Mouse (Mus musculus) midbrain, embryonic 15.5 days (tissue): ENCODE measurements at regions not wholly inside any gene's neighbourhood (a gene's known extent, or its start where the extent isn't known, plus 50 kb on each side); places are given as distances from the start of the nearest gene placed in this dataset.
A peak's percentile ranks its signal among the peaks of the same experiment; 100 is the strongest.

Experiments
- ATAC-seq: fragments of 200-750 bp; cut with Nextera tagmentation; replicated peaks from 2 replicates; pipeline ENCODE4 v1.8.0; 2017; ENCODE audit warnings: moderate TSS enrichment
- H3K27ac ChIP-seq: fragments of 300-500 bp; sonication (generic); 2 replicates; pipeline ENCODE4 v1.5.1; 2015; ENCODE audit warnings: mild to moderate bottlenecking, inconsistent platforms
- H3K27me3 ChIP-seq: fragments of 300-500 bp; sonication (generic); replicated peaks from 2 replicates; pipeline ENCODE4 v1.6.1; 2015; ENCODE audit warnings: inconsistent platforms
- H3K36me3 ChIP-seq: fragments of 300-500 bp; sonication (generic); replicated peaks from 2 replicates; pipeline ENCODE4 v1.6.1; 2015; ENCODE audit warnings: inconsistent platforms
- H3K4me1 ChIP-seq: fragments of 300-500 bp; sonication (generic); 2 replicates; pipeline ENCODE4 v1.6.1; 2015; ENCODE audit warnings: inconsistent platforms
- H3K4me2 ChIP-seq: fragments of 300-500 bp; sonication (generic); 2 replicates; pipeline ENCODE4 v1.6.1; 2015; ENCODE audit warnings: inconsistent platforms, mild to moderate bottlenecking, moderate library complexity
- H3K4me3 ChIP-seq: fragments of 300-500 bp; sonication (generic); 2 replicates; pipeline ENCODE4 v1.5.1; 2015; ENCODE audit warnings: mild to moderate bottlenecking, inconsistent platforms
- H3K9ac ChIP-seq: fragments of 300-500 bp; sonication (generic); 2 replicates; pipeline ENCODE4 v1.6.1; 2015; ENCODE audit warnings: mild to moderate bottlenecking, inconsistent platforms
- H3K9me3 ChIP-seq: fragments of 300-500 bp; sonication (generic); 2 replicates; pipeline ENCODE4 v1.6.1; 2016; ENCODE audit warnings: inconsistent platforms
- WGBS: fragments of 180-500 bp; shearing (Covaris S2); methylation state at CpG from one replicate; pipeline ENCODE4 v1.1.7; 2015; ENCODE audit warnings: mixed read lengths; 5-methylcytosine and 5-hydroxymethylcytosine counted together

DNA sequence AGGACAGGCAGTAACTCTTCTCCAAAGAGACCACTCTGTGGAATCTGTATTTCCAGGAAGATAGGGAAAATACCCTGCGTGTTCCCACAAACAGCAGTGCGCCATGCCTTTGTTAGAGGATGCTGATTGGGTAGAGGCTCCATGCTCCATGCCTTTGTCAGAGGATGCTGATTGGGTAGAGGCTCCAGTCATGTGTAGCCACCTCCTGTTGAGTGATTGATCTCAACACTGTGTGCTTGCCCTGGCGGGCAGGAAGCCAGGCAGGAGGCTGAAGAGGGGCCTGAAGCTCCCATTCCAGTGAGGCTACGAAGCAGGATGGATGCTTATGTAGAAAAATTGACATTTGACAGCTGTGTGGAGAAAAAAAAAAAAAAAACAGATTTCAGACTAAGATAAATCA, 131.9 kb upstream of the Prr30 start:
- Histone ChIP-seq H3K4me3 (no peak overlapping the region), H3K27me3 (no peaks in the 10 kb centered on the region), H3K4me2 (no peak overlapping the region), H3K27ac (no peak overlapping the region), H3K9ac (no peak overlapping the region), H3K4me1 (no peaks in the 10 kb centered on the region), H3K36me3 (no peaks in the 10 kb centered on the region), H3K9me3 (no peaks in the 10 kb centered on the region)
- WGBS = 43% methylated on average over 4 of the region's 4 CpGs
- ATAC-seq = 0 out of 2 replicates have a peak, but pooled peaks have one; percentile 54

GRCm38 (mm10) chr14:101327421-101327820, 127.3 kb upstream of the Prr30 start:
- H3K4me1 ChIP-seq = peaks cover 4% of the 10 kb centered on the region; the same call in 1 of the 2 replicates
- no peaks in the 10 kb centered on the region for H3K27me3 ChIP-seq
- H3K4me3 ChIP-seq = no peak overlapping the region
- H3K4me2 ChIP-seq = no peak overlapping the region
- no peaks in the 10 kb centered on the region for H3K9me3 ChIP-seq
- no peak overlapping the region for H3K9ac ChIP-seq
- H3K27ac ChIP-seq = no peak overlapping the region
- ATAC-seq = peak; percentile 82
- WGBS = 46% methylated on average over 6 of the region's 6 CpGs
- no peaks in the 10 kb centered on the region for H3K36me3 ChIP-seq

DNA sequence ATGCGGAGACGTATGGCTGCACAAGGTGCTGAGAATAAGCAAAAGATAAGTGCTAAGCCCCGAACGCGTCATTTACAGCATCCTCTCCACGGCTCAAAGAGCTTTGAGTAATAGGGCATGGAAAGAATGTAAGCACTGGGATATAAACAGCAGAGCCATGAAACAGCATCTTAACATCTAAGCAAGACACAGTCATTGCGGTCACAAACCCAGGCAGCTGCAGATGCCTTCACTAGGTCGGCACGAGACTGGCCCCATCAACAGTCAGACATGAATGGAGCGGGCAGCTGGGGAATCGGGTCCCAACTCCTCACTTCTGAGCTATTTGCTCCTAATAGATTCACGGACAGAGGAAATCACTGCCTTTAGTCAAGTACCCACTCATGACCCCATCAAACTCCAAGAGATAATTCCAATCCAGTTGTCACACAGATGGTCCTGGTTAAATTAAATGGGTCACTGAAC, 126.4 kb upstream of the Prr30 start:
- Histone ChIP-seq H3K4me1 (peaks cover 4% of the 10 kb centered on the region; the same call in 1 of the 2 replicates), H3K9me3 (no peaks in the 10 kb centered on the region), H3K4me2 (no peak overlapping the region), H3K9ac (no peak overlapping the region), H3K27me3 (no peaks in the 10 kb centered on the region), H3K27ac (no peak overlapping the region), H3K4me3 (no peak overlapping the region), H3K36me3 (no peaks in the 10 kb centered on the region)
- 55% methylated on average over 12 of the region's 12 CpGs for WGBS
- 0 out of 2 replicates have a peak, but pooled peaks have one; percentile 49 for ATAC-seq

- no peaks in the 10 kb centered on the region for H3K27me3 ChIP-seq
- H3K4me2 ChIP-seq = no peak overlapping the region
- no peaks in the 10 kb centered on the region for H3K9me3 ChIP-seq
- no peak for ATAC-seq
- no peak overlapping the region for H3K27ac ChIP-seq
- H3K36me3 ChIP-seq = no peaks in the 10 kb centered on the region
- no peak overlapping the region for H3K4me3 ChIP-seq
- WGBS = 96% methylated on average over 6 of the region's 6 CpGs
- H3K9ac ChIP-seq = no peak overlapping the region
- H3K4me1 ChIP-seq = peaks cover 4% of the 10 kb centered on the region; the same call in 1 of the 2 replicates
Observed at GRCm38 (mm10) chr14:101323361-101323760, 123.2 kb upstream of the Prr30 start.

DNA sequence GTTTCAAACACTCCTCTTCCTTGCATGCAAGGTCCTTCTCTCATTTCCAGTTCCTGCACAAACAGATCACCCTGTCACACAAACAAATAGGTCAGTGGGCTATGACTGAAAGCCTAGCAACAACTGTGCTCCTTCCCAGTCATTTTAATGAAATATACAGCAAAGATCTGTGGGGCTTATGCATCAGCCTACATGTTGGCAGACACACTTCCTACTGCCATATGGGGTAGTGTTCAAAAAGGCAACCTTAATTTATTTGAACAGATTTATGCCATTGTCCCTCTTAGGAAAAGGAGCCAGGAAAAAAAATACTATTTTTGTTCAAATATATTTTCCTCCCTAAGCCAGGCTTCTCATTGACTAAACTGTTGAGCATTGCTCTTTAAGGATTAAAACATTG, 107.8 kb upstream of the Prr30 start:
- ATAC-seq = no peak
- Histone ChIP-seq H3K4me3 (no peak overlapping the region), H3K9me3 (no peaks in the 10 kb centered on the region), H3K36me3 (no peaks in the 10 kb centered on the region), H3K27me3 (no peaks in the 10 kb centered on the region), H3K4me2 (no peak overlapping the region), H3K27ac (no peak overlapping the region), H3K4me1 (no peaks in the 10 kb centered on the region), H3K9ac (no peak overlapping the region)

GRCm38 (mm10) chr14:101304487-101305032, 104.4 kb upstream of the Prr30 start:
- Histone ChIP-seq H3K27ac (no peak overlapping the region), H3K4me2 (no peak overlapping the region), H3K36me3 (no peaks in the 10 kb centered on the region), H3K4me3 (no peak overlapping the region), H3K9ac (no peak overlapping the region), H3K4me1 (no peaks in the 10 kb centered on the region), H3K9me3 (no peaks in the 10 kb centered on the region), H3K27me3 (no peaks in the 10 kb centered on the region)
- ATAC-seq = no peak
- 65% methylated on average over 4 of the region's 4 CpGs for WGBS

DNA sequence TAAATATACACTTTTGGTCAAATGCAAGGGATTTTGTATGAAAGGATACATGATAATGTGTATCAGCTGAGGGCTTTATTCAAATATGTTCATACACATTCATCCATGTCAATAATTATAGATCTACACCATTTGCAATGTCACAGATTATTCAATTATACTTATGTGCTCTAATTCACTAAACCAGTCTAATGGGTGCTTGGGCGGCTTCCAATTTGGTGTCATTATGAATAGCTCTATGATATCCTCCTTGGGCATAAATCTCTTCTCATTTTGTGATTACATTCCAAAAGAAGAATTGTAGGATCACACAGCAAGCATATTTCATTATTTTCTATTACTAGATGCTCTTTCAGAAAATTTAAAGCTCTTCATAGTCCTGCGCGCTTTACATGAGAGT, 97.7 kb upstream of the Prr30 start:
- Histone ChIP-seq H3K9me3 (no peaks in the 10 kb centered on the region), H3K27ac (no peak overlapping the region), H3K4me3 (no peak overlapping the region), H3K4me1 (no peaks in the 10 kb centered on the region), H3K36me3 (no peaks in the 10 kb centered on the region), H3K9ac (no peak overlapping the region), H3K4me2 (no peak overlapping the region), H3K27me3 (no peaks in the 10 kb centered on the region)
- WGBS = 88% methylated on average over 3 of the region's 3 CpGs
- no peak for ATAC-seq

- Histone ChIP-seq H3K27ac (no peak overlapping the region), H3K27me3 (no peaks in the 10 kb centered on the region), H3K9me3 (no peaks in the 10 kb centered on the region), H3K9ac (no peak overlapping the region), H3K4me1 (no peaks in the 10 kb centered on the region), H3K36me3 (no peaks in the 10 kb centered on the region), H3K4me3 (no peak overlapping the region), H3K4me2 (no peak overlapping the region)
- WGBS = 37% methylated on average over 7 of the region's 7 CpGs
- no peak for ATAC-seq
Observed at GRCm38 (mm10) chr14:101294693-101295092, 94.6 kb upstream of the Prr30 start.

- no peak overlapping the region for H3K4me3 ChIP-seq
- ATAC-seq = no peak
- H3K4me1 ChIP-seq = no peaks in the 10 kb centered on the region
- no peaks in the 10 kb centered on the region for H3K27me3 ChIP-seq
- 87% methylated on average over 4 of the region's 4 CpGs for WGBS
- no peak overlapping the region for H3K4me2 ChIP-seq
- no peaks in the 10 kb centered on the region for H3K36me3 ChIP-seq
- H3K27ac ChIP-seq = no peak overlapping the region
- no peak overlapping the region for H3K9ac ChIP-seq
- H3K9me3 ChIP-seq = no peaks in the 10 kb centered on the region
Observed at GRCm38 (mm10) chr14:101287755-101288154, 87.6 kb upstream of the Prr30 start.

GRCm38 (mm10) chr14:101269048-101269789, 69.1 kb upstream of the Prr30 start:
- H3K27ac ChIP-seq = no peak overlapping the region
- peak; percentile 73; the same call in 1 of the 2 replicates for ATAC-seq
- WGBS = 54% methylated on average over 4 of the region's 4 CpGs
- no peak overlapping the region for H3K9ac ChIP-seq
- H3K27me3 ChIP-seq = no peaks in the 10 kb centered on the region
- H3K36me3 ChIP-seq = no peaks in the 10 kb centered on the region
- H3K9me3 ChIP-seq = no peaks in the 10 kb centered on the region
- no peak overlapping the region for H3K4me3 ChIP-seq
- no peak overlapping the region for H3K4me2 ChIP-seq
- no peaks in the 10 kb centered on the region for H3K4me1 ChIP-seq

DNA sequence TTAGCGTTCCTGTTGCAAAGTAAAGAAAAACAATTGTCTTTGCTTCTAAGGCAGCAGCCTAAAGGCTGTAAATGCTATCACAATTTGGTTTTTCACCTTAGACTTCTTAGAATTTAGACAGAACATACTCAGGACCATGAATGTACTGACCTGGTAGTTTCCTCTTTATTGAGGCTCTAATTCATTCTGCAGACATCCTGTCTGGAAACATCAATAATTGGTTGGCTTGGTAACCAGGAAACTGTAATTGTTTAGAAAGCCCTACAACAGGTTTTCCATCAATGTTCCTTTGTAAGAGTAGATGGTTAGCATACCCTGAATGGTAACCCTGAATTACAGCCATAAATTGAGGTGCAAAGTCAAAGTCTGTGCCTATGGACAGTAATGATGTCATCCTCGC, 67.4 kb upstream of the Prr30 start:
- Histone ChIP-seq H3K27me3 (no peaks in the 10 kb centered on the region), H3K9me3 (no peaks in the 10 kb centered on the region), H3K36me3 (no peaks in the 10 kb centered on the region), H3K4me1 (no peaks in the 10 kb centered on the region), H3K27ac (no peak overlapping the region), H3K4me3 (no peak overlapping the region), H3K9ac (no peak overlapping the region), H3K4me2 (no peak overlapping the region)
- 94% methylated on average over 2 of the region's 2 CpGs for WGBS
- no peak for ATAC-seq
